Mouse (Mus musculus) embryonic facial prominence, embryonic 15.5 days (tissue): Measurements from ENCODE around the gene Brd3os. TPM values are rescaled to one million over a fixed set of nuclear protein-coding genes. Genes with fewer than 3 reads are reported as not detected.

Experiments used
- ATAC-seq: fragments of 200-750 bp; cut with Nextera tagmentation; 2 replicates; pipeline ENCODE4 v1.8.0; 2017; ENCODE audit warnings: low read depth, moderate TSS enrichment; ENCODE audit not compliant: insufficient number of reproducible peaks, low FRiP score, low TSS enrichment
- H3K27ac ChIP-seq: fragments of 300-500 bp; sonication (generic); replicated peaks from 2 replicates; pipeline ENCODE4 v1.5.1; 2015; ENCODE audit warnings: mild to moderate bottlenecking, inconsistent platforms
- H3K27me3 ChIP-seq: fragments of 300-500 bp; sonication (generic); 2 replicates; pipeline ENCODE4 v1.6.1; 2015; ENCODE audit warnings: inconsistent platforms
- H3K36me3 ChIP-seq: fragments of 300-500 bp; sonication (generic); 2 replicates; pipeline ENCODE4 v1.6.1; 2015; ENCODE audit warnings: mild to moderate bottlenecking, inconsistent platforms
- H3K4me1 ChIP-seq: fragments of 300-500 bp; sonication (generic); 2 replicates; pipeline ENCODE4 v1.6.1; 2015; ENCODE audit warnings: inconsistent platforms
- H3K4me2 ChIP-seq: fragments of 300-500 bp; sonication (generic); replicated peaks from 2 replicates; pipeline ENCODE4 v1.6.1; 2015; ENCODE audit warnings: mild to moderate bottlenecking, inconsistent platforms
- H3K4me3 ChIP-seq: fragments of 300-500 bp; sonication (generic); replicated peaks from 2 replicates; pipeline ENCODE4 v1.5.1; 2015; ENCODE audit warnings: mild to moderate bottlenecking, inconsistent platforms
- H3K9ac ChIP-seq: fragments of 300-500 bp; sonication (generic); 2 replicates; pipeline ENCODE4 v1.6.1; 2015; ENCODE audit warnings: inconsistent platforms
- H3K9me3 ChIP-seq: fragments of 300-500 bp; sonication (generic); replicated peaks from 2 replicates; pipeline ENCODE4 v1.6.1; 2016; ENCODE audit warnings: inconsistent platforms
- WGBS: fragments of 180-500 bp; shearing (Covaris S2); methylation state at CpG from one replicate; pipeline ENCODE4 v1.1.7; 2015; 5-methylcytosine and 5-hydroxymethylcytosine counted together
- polyA plus RNA-seq: library from polyadenylated mRNA; unstranded; fragments of >200 nt; fragmentation: Nextera tagmentation; extraction: Ambion mirVana; gene quantifications from 2 replicates; pipeline ENCODE4 v1.2.1, GENCODE M21; 2015

Gene Brd3os
- polyA plus RNA-seq, 1 experiment from 2014 or later = 17.0 TPM

DNA sequence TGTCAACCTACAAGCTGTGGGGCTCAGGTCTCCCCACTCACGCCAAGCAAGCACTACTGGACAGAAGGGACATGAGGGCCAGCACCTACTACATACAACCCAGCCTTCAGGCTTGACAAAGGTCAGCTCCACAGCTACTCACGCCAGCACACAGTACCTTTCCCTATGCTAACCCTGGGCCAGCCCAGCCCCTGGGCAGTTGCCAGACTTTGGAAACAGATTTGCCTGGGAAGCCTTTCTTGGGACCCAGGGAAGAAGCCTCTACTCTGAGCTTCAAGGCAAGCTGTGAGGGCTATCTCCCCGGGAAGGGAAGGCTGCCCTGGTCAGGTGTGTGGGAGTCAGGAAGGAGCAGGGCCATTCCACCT lies 27.8 kb downstream of the Brd3os start:
- Histone ChIP-seq H3K27ac (no peak overlapping the region), H3K4me2 (no peak overlapping the region), H3K36me3 (peaks cover 23% of the 10 kb centered on the region; the same call in 1 of the 2 replicates), H3K9ac (no peak overlapping the region), H3K4me1 (peaks cover 60% of the 10 kb centered on the region), H3K4me3 (no peak overlapping the region), H3K9me3 (no peaks in the 10 kb centered on the region), H3K27me3 (no peaks in the 10 kb centered on the region)
- 65% methylated on average over 3 of the region's 3 CpGs for WGBS
- no peak for ATAC-seq

DNA sequence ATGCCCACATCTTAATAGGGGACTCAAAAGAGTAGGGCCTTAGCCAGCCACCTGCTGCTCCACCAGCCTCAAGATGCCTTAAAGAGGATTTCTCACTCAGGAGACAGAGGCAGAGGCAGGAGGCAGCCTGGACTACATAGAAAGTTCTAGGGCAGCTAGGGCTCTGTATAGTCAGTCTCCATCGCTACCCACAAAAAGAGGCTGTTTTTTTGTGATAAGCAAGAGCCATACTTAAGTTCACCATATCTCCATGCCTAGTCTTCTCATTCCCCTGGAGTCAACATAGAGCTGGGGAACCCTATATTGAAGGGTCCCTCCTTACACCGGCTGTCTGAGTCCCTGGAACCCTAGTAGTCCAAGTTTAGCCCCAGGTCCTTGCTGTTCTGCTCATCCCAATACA lies 28.4 kb downstream of the Brd3os start:
- Histone ChIP-seq H3K4me1 (peaks cover 60% of the 10 kb centered on the region), H3K9me3 (no peaks in the 10 kb centered on the region), H3K4me3 (no peak overlapping the region), H3K27ac (no peak overlapping the region), H3K4me2 (no peak overlapping the region), H3K27me3 (no peaks in the 10 kb centered on the region), H3K36me3 (peaks cover 19% of the 10 kb centered on the region; the same call in 1 of the 2 replicates), H3K9ac (no peak overlapping the region)
- WGBS = 96% methylated on average over 2 of the region's 2 CpGs
- ATAC-seq = no peak

DNA sequence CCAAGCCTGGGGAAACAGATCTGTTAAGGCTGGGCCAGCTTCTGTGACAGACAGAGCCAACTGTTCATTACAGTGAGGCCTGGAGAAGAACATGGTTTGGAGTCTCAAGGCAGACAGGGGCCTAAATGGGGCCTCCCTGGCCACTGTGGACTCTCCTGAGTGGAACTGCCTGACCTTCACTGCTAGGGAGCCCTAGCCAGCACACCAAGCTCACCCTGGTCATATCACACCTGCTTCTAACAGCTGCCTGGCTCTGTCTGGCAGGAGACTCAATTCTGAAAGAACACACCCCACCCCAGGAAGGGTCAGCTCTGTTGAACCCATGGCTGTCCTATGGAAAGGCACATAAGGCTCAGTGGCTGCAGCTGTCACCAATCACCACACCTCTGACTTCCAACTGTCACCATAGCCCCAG lies 29.1 kb downstream of the Brd3os start:
- Histone ChIP-seq H3K9me3 (no peaks in the 10 kb centered on the region), H3K4me3 (no peak overlapping the region), H3K27me3 (no peaks in the 10 kb centered on the region), H3K4me2 (no peak overlapping the region), H3K27ac (no peak overlapping the region), H3K9ac (no peak overlapping the region), H3K4me1 (peaks cover 60% of the 10 kb centered on the region), H3K36me3 (peaks cover 12% of the 10 kb centered on the region; the same call in 1 of the 2 replicates)
- ATAC-seq = no peak

DNA sequence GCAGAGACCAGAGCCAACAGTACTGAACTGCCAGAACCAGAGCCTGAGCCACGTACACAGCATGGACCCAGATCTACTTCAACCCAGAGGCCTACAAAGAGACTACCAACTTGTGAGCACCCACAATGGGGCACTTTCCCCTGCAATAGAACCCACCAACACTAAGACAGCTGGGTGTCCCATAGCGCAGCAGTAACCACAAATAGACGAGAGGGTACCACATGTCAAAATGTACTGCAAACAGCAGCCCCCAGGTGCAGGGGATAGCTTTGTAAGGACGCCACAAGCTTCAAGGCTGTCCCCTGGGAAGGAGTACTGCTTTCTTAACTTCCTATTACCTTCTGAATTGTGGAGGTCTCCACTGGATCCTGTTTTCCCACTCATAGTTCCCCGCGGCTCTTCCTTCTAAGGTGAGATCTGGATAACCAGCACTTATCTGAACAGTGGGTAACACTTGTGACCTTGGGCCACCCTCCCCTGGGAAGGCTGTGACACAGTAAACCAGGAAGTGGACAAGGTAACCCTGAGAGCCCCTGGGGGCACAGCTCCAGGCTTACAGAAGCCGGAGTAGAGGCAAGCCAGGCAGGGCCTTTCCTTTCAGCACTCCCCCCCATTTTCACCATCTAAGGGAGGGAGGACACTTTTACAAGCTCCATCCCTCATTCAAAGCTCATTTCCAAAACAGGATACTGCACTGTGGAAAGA lies 31.1 kb downstream of the Brd3os start:
- Histone ChIP-seq H3K36me3 (peaks cover 2% of the 10 kb centered on the region; the same call in 1 of the 2 replicates), H3K4me2 (peak overlapping the region; percentile 68), H3K4me3 (peak overlapping the region; percentile 98), H3K9me3 (no peaks in the 10 kb centered on the region), H3K9ac (no peak overlapping the region), H3K27ac (no peak overlapping the region), H3K4me1 (peaks cover 66% of the 10 kb centered on the region), H3K27me3 (no peaks in the 10 kb centered on the region)
- no peak for ATAC-seq
- 60% methylated on average over 7 of the region's 7 CpGs for WGBS

DNA sequence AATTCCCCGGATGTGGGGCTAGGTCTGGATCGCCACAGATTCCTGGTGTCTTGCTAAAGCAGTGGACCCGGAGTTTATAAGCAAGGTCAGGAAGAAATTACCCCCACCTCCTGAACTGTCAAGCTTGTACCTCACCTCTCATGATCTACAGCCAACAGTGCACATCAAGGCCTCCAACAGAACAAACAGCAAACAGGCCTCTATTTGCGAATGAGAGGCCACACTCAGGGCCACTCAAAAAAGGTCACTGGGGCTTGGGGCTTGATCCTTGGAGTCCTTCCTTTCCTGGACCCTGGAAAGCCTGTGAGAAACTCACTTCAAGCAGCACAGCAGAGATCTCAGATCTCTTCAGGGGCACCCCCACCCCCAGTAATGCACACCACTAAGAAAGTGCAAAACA lies 31.8 kb downstream of the Brd3os start:
- no peaks in the 10 kb centered on the region for H3K9me3 ChIP-seq
- peak overlapping the region; percentile 68 for H3K4me2 ChIP-seq
- no peak for ATAC-seq
- peaks cover 64% of the 10 kb centered on the region for H3K4me1 ChIP-seq
- WGBS = 23% methylated on average over 4 of the region's 4 CpGs
- peak overlapping the region; percentile 96; the same call in 1 of the 2 replicates for H3K27ac ChIP-seq
- no peaks in the 10 kb centered on the region for H3K27me3 ChIP-seq
- H3K9ac ChIP-seq = peak overlapping the region; percentile 96
- no peaks in the 10 kb centered on the region for H3K36me3 ChIP-seq
- H3K4me3 ChIP-seq = peak overlapping the region; percentile 98

DNA sequence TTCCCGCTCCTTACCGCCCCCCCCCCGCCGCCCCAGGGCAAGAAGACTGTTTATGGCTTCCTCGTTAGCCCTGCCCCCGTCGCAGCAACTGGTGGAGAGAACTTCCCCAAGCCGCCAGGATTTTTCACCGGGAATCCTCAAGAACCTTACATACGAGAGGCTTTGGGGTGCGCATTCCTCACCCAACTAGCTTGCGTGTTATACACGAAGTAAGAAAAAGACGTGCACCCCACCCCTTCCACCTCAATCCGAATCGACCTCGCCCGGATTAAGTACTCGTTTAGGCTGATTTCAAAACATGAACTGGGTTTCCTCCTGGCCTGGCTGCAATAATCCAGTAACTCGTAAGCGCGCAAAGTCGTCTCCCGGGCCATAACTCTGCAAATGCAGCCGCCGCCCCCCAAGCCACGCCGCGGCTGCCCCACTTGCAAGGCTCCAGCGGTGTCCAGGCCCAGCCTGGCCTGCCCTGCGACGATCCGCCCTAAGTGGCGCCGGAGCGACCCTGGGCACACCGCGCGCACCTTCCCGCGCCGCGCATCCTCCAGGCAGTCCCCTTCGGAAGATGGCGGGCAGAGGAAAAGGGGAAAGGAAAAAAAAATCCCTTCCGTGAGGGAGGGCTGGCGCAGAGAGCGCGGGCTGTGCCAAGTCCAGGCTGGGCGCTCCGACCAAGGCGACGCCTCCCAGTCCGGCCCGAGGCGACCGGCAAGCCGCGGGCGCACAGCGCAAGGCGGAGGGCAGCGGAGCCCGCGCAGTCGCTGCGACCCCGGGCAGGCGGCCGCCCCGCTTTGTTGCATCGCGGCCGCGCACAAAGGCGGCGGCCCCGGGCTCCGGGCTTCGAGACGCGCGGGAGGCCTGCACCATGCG lies 32.7 kb downstream of the Brd3os start:
- H3K4me2 ChIP-seq = peak overlapping the region; percentile 68
- no peaks in the 10 kb centered on the region for H3K36me3 ChIP-seq
- peaks cover 55% of the 10 kb centered on the region for H3K4me1 ChIP-seq
- peak overlapping the region; percentile 96 for H3K9ac ChIP-seq
- WGBS = under 1% methylated on average over 84 of the region's 84 CpGs
- H3K27ac ChIP-seq = peak overlapping the region; percentile 96
- no peaks in the 10 kb centered on the region for H3K27me3 ChIP-seq
- H3K4me3 ChIP-seq = peak overlapping the region; percentile 98
- no peaks in the 10 kb centered on the region for H3K9me3 ChIP-seq
- ATAC-seq = peak; percentile 25

DNA sequence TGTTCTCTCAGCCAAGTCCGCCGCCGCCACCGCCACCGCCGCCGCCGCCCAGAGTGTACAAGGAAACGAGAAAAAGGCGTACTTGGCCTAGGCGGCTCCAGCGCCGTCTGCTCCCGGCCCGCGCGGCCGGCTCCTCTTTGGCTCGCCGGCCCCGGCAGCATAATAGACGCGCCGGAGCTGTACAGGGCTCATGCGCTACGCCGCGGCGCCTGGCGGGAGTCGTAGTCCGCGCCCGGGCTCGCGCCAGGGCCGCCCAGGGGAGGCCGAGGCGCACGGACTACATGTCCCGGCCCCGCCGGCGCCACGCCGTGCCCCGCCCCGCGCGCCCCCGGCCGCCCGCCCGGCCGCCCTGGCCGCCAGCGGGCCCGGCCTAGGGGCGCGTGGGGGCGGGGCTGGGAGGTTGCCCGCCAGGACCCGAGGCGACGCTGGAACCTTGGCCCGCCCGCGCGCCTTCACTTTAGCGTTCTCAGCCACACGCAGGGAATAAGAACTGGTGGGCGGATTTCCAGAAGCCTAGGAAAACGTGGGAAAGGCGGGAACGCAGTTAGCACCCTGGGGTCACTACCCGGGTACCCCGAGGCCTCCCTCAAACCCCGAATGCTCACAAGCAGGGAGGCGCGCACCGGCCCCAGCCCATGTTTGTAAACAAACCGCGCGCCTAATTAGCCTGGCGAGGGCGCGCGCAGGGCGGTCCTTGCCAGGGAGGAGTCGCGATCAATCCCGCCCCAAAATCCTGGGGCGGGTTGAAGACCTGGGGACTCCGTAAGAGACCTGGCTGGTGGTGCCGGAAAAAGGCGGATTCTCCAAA lies 33.6 kb downstream of the Brd3os start:
- WGBS = under 1% methylated on average over 91 of the region's 96 CpGs
- ATAC-seq = peak; percentile 98
- no peaks in the 10 kb centered on the region for H3K36me3 ChIP-seq
- peak overlapping the region; percentile 96 for H3K9ac ChIP-seq
- peak overlapping the region; percentile 98 for H3K4me3 ChIP-seq
- peak overlapping the region; percentile 68 for H3K4me2 ChIP-seq
- H3K27me3 ChIP-seq = no peaks in the 10 kb centered on the region
- no peaks in the 10 kb centered on the region for H3K9me3 ChIP-seq
- H3K4me1 ChIP-seq = peaks cover 46% of the 10 kb centered on the region
- peak overlapping the region; percentile 96 for H3K27ac ChIP-seq

DNA sequence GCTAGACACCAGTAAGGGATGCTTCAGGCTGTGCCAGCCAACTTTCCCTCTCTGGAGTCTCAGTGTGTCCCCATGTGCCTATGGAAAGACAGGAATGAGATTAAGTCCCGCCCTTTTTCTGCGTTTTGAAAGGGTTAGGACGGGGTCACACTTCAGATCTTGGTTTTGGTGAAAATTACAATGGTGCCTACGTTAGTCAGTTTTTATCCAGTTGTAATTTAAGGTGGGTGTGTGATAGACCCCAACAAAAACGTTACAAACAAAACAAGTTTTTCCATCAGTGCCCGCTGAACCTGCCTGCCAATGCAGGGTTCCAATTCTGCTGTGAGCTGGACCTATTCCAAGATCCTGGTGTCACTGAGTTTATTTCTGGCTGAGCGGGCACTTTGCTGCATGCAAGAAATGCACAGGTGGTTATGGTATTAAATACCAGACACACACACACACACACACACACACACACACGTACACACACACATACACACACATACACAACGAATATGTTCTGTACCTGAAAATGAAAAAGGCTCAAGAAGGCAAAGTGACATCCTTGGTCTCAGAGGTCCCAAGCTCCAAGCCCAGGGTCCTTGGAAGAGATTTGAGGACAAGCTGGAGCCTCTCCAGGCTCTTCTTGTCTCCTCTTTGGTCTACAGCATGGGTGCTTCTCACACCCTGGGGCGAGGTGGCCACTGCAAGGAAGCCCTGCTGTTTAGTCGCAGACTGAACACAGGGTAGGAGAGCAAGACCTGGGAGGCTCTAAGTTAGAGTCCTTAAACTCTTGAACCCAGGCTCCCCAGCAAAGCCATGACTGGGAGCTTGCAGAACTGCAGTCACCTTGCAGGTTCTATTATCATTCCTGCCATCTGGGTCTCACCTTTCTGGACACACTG lies 34.4 kb downstream of the Brd3os start:
- WGBS = 24% methylated on average over 11 of the region's 11 CpGs
- ATAC-seq = no peak
- Histone ChIP-seq H3K36me3 (no peaks in the 10 kb centered on the region), H3K4me3 (peak overlapping the region; percentile 98), H3K27me3 (no peaks in the 10 kb centered on the region), H3K9ac (peak overlapping the region; percentile 54), H3K4me2 (peak overlapping the region; percentile 68), H3K9me3 (no peaks in the 10 kb centered on the region), H3K27ac (peak overlapping the region; percentile 96), H3K4me1 (peaks cover 38% of the 10 kb centered on the region)

DNA sequence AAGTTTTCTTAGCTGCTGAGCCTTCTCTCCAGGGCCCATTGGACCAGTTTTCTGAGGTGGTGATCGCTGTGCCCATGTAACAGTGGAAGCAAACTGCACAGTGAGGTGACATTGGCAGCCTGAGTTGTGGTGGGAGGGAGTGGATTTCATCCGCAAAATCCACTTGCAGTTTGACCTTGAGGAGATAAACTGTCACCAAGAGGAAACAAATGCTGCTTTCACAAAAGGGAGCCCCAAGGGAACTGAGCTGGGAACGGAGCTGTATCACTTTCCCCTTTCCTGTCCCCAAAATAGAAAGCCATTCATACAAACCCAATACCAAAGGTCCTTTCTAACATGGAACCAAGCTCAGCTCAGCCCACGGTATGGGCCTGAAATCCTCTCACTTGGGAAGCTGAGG lies 37.7 kb downstream of the Brd3os start:
- H3K4me1 ChIP-seq = peaks cover 10% of the 10 kb centered on the region; the same call in 1 of the 2 replicates
- no peak overlapping the region for H3K9ac ChIP-seq
- ATAC-seq = no peak
- H3K4me3 ChIP-seq = no peak overlapping the region
- H3K36me3 ChIP-seq = no peaks in the 10 kb centered on the region
- H3K4me2 ChIP-seq = no peak overlapping the region
- WGBS = 52% methylated on average over 4 of the region's 4 CpGs
- no peaks in the 10 kb centered on the region for H3K27me3 ChIP-seq
- H3K27ac ChIP-seq = no peak overlapping the region
- H3K9me3 ChIP-seq = no peaks in the 10 kb centered on the region

DNA sequence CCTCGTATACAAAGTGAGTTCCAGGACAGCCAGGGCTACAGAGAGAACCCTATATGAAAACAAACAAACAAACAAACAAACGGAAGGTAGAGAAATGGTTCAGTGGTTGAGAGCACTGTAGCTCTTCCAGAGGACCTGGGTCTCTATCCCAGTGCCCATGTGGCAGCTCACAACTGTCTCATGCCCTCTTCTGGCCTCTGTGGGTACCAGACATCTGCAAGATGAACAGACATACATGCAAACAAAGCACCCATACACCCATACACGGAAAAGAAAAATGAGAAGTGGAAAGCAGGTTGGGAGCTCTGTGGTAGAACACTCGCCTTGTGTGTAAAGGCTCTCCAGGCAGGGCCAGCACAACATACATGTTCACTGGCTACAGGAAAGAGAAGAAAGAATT lies 38.2 kb downstream of the Brd3os start:
- no peak for ATAC-seq
- 68% methylated on average over 4 of the region's 4 CpGs for WGBS

More for the DNA sequence above, 38.2 kb downstream of the Brd3os start:
- H3K9ac ChIP-seq = no peak overlapping the region
- H3K27me3 ChIP-seq = no peaks in the 10 kb centered on the region
- no peaks in the 10 kb centered on the region for H3K36me3 ChIP-seq
- H3K4me2 ChIP-seq = no peak overlapping the region
- H3K27ac ChIP-seq = no peak overlapping the region
- no peak overlapping the region for H3K4me3 ChIP-seq
- no peaks in the 10 kb centered on the region for H3K9me3 ChIP-seq
- H3K4me1 ChIP-seq = peaks cover 10% of the 10 kb centered on the region; the same call in 1 of the 2 replicates
